Mouse (Mus musculus) B cell, adult 62 days (primary cell): Measurements from ENCODE around the gene Jmy. TPM values are rescaled to one million over a fixed set of nuclear protein-coding genes. Genes with fewer than 3 reads are reported as not detected.

Source experiments
- total RNA-seq: library from RNA; stranded (reverse); gene quantifications from 4 replicates; pipeline ENCODE4 v1.2.4, GENCODE M21; 2023

Jmy gene
- total RNA-seq = 66.0 to 78.3 TPM (median 68.8 TPM) in 4 replicates

GRCm38 (mm10) chr13:93499167-93499972 is at the start of gene Jmy:
TSS of gene Jmy (minus strand) at chr13:93499808.

Other genes starting within 250 kb of the Jmy start
- 19.5 to 23.2 TPM (median 20.8 TPM) in 4 replicates for gene Homer1, start 200.2 kb downstream of the Jmy start, total RNA-seq
- 0.45 to 0.75 TPM (median 0.62 TPM) in 4 replicates for gene Bhmt, start 138.2 kb upstream of the Jmy start, total RNA-seq
- not detected in 4 replicates for gene Bhmt2, start 174.5 kb upstream of the Jmy start, total RNA-seq
- gene Dmgdh, start 174.6 kb upstream of the Jmy start, total RNA-seq = not detected in 4 replicates